Mouse (Mus musculus) midbrain, embryonic 16.5 days (tissue): ENCODE data around the gene Ascc2. TPM values are rescaled to one million over a fixed set of nuclear protein-coding genes. Genes with fewer than 3 reads are reported as not detected.
A peak's percentile ranks its signal among the peaks of the same experiment; 100 is the strongest.

ENCODE experiments used
- ATAC-seq: fragments of 200-750 bp; cut with Nextera tagmentation; 2 replicates; pipeline ENCODE4 v1.8.0; 2017; ENCODE audit warnings: moderate TSS enrichment
- H3K27ac ChIP-seq: fragments of 300-500 bp; sonication (generic); 2 replicates; pipeline ENCODE4 v1.5.1; 2014; ENCODE audit warnings: mild to moderate bottlenecking, low read length, mixed read lengths
- H3K27me3 ChIP-seq: fragments of 300-500 bp; sonication (generic); 2 replicates; pipeline ENCODE4 v1.6.1; 2014; ENCODE audit warnings: low read depth, low read length, mixed read lengths; ENCODE audit not compliant: control insufficient read depth, insufficient read depth
- H3K36me3 ChIP-seq: fragments of 300-500 bp; sonication (generic); 2 replicates; pipeline ENCODE4 v1.6.1; 2014; ENCODE audit warnings: mild to moderate bottlenecking, low read length, moderate library complexity, mixed read lengths; ENCODE audit not compliant: control insufficient read depth, insufficient read depth
- H3K4me1 ChIP-seq: fragments of 300-500 bp; sonication (generic); 2 replicates; pipeline ENCODE4 v1.6.1; 2014; ENCODE audit warnings: mild to moderate bottlenecking, low read length, mixed read lengths; ENCODE audit not compliant: control insufficient read depth, insufficient read depth
- H3K4me2 ChIP-seq: fragments of 300-500 bp; sonication (generic); 2 replicates; pipeline ENCODE4 v1.6.1; 2014; ENCODE audit warnings: mild to moderate bottlenecking, low read length, mixed read lengths
- H3K4me3 ChIP-seq: fragments of 300-500 bp; sonication (generic); 2 replicates; pipeline ENCODE4 v1.5.1; 2014; ENCODE audit warnings: low read depth, mild to moderate bottlenecking, low read length, moderate library complexity, mixed read lengths
- H3K9ac ChIP-seq: fragments of 300-500 bp; sonication (generic); 2 replicates; pipeline ENCODE4 v1.6.1; 2014; ENCODE audit warnings: low read depth, low read length, mixed read lengths
- H3K9me3 ChIP-seq: fragments of 300-500 bp; sonication (generic); replicated peaks from 2 replicates; pipeline ENCODE4 v1.6.1; 2014; ENCODE audit warnings: mild to moderate bottlenecking, low read length, mixed read lengths; ENCODE audit not compliant: control insufficient read depth, poor library complexity, severe bottlenecking
- WGBS: fragments of 180-500 bp; shearing (Covaris S2); extraction: QIAGEN DNeasy Blood & Tissue Kit; methylation state at CpG from one replicate; pipeline ENCODE4 v1.1.7; 2014; 5-methylcytosine and 5-hydroxymethylcytosine counted together
- polyA plus RNA-seq: library from polyadenylated mRNA; unstranded; fragments of >200 nt; fragmentation: Nextera tagmentation; extraction: Ambion mirVana; gene quantifications from 2 replicates; pipeline ENCODE4 v1.2.1, GENCODE M21; 2015

Gene Ascc2
- polyA plus RNA-seq, 1 experiment from 2014 or later, result 20.5 TPM

GRCm38 (mm10) chr11:4734179-4734578 is 96.6 kb downstream of the Ascc2 start:
- peaks cover 7% of the 10 kb centered on the region for H3K4me1 ChIP-seq
- no peaks in the 10 kb centered on the region for H3K27me3 ChIP-seq
- WGBS, result 40% methylated on average over 12 of the region's 12 CpGs

More at GRCm38 (mm10) chr11:4734179-4734578, 96.6 kb downstream of the Ascc2 start:
- Histone ChIP-seq H3K36me3 (no peaks in the 10 kb centered on the region), H3K4me2 (no peak overlapping the region), H3K27ac (no peak overlapping the region), H3K9me3 (no peaks in the 10 kb centered on the region), H3K9ac (no peak overlapping the region), H3K4me3 (no peak overlapping the region)
- 0 out of 2 replicates have a peak, but pooled peaks have one; percentile 11 for ATAC-seq

Other genes starting within 250 kb of the Ascc2 start
- gene Hormad2, start 196.6 kb upstream of the Ascc2 start, polyA plus RNA-seq, result 0.09 and 0.34 TPM in 2 replicates
- gene Mtmr3, start 42.9 kb upstream of the Ascc2 start, polyA plus RNA-seq, result 34.7 and 36.2 TPM in 2 replicates
- not detected in 2 replicates for gene Gm11032, start 17.7 kb upstream of the Ascc2 start, polyA plus RNA-seq
- 525 and 569 TPM in 2 replicates for gene Uqcr10, start 66.6 kb downstream of the Ascc2 start, polyA plus RNA-seq
- 49.4 and 51.3 TPM in 2 replicates for gene Zmat5, start 66.9 kb downstream of the Ascc2 start, polyA plus RNA-seq
- gene Cabp7, start 109.0 kb downstream of the Ascc2 start, polyA plus RNA-seq, result 1.1 and 1.2 TPM in 2 replicates
- gene Nf2, start 211.8 kb downstream of the Ascc2 start, polyA plus RNA-seq, result 63.3 and 68.6 TPM in 2 replicates
- 146 and 148 TPM in 2 replicates for gene Nipsnap1, start 236.2 kb downstream of the Ascc2 start, polyA plus RNA-seq